In genomic region chr5:76075401-76075800, GRCm38 (mm10) we compare ENCODE assay signal across 8 mouse cellular contexts.
DNase-seq lines count a peak whose midpoint lies in the region; ATAC-seq and TF ChIP-seq lines count a peak whose summit lies in the region.

No protein-coding gene starts in this region.

- H3K36me3 ChIP-seq in lung, embryonic 16.5 days (ENCODE audit: control insufficient read depth, insufficient read depth, low read length), result no peaks in the 10 kb centered on the region
- H3K36me3 ChIP-seq in hindbrain, embryonic 13.5 days, result no peaks in the 10 kb centered on the region
- no peaks in the 10 kb centered on the region for H3K36me3 ChIP-seq in liver, embryonic 15.5 days (replicated peaks)
- no peaks in the 10 kb centered on the region for H3K36me3 ChIP-seq in stomach, postnatal 0 days (ENCODE audit: control insufficient read depth, insufficient read depth, low read length)

- H3K27ac ChIP-seq in lung, embryonic 16.5 days (ENCODE audit: low read length), result no peak overlapping the region
- H3K27ac ChIP-seq in hindbrain, embryonic 13.5 days, result peak overlapping the region; percentile 1; the same call in 1 of the 2 replicates
- no peak overlapping the region for H3K27ac ChIP-seq in liver, embryonic 15.5 days (replicated peaks)
- no peak overlapping the region for H3K27ac ChIP-seq in stomach, postnatal 0 days (replicated peaks)

- no peaks in the 10 kb centered on the region for H3K9me3 ChIP-seq in lung, embryonic 16.5 days (ENCODE audit: control insufficient read depth, low read length)
- H3K9me3 ChIP-seq in hindbrain, embryonic 13.5 days, result no peaks in the 10 kb centered on the region
- H3K9me3 ChIP-seq in liver, embryonic 15.5 days (replicated peaks), result no peaks in the 10 kb centered on the region
- no peaks in the 10 kb centered on the region for H3K9me3 ChIP-seq in stomach, postnatal 0 days (ENCODE audit: control insufficient read depth, low read length)

- H3K4me1 ChIP-seq in lung, embryonic 16.5 days (replicated peaks; ENCODE audit: control insufficient read depth, insufficient read depth, low read length), result no peaks in the 10 kb centered on the region
- H3K4me1 ChIP-seq in hindbrain, embryonic 13.5 days (replicated peaks), result peaks cover 12% of the 10 kb centered on the region; the same call in 1 of the 2 replicates
- H3K4me1 ChIP-seq in liver, embryonic 15.5 days (replicated peaks), result no peaks in the 10 kb centered on the region
- no peaks in the 10 kb centered on the region for H3K4me1 ChIP-seq in stomach, postnatal 0 days (replicated peaks; ENCODE audit: control insufficient read depth, insufficient read depth)

- H3K4me2 ChIP-seq in lung, embryonic 16.5 days (ENCODE audit: low read depth, low read length), result 0 out of 2 replicates have a peak overlapping the region, but pooled peaks have one; percentile 0
- peak overlapping the region; percentile 37 for H3K4me2 ChIP-seq in hindbrain, embryonic 13.5 days
- 0 out of 2 replicates have a peak overlapping the region, but pooled peaks have one; percentile 4 for H3K4me2 ChIP-seq in liver, embryonic 15.5 days
- H3K4me2 ChIP-seq in stomach, postnatal 0 days (replicated peaks; ENCODE audit: low read depth), result peak overlapping the region; percentile 36

- no peak overlapping the region for H3K4me3 ChIP-seq in lung, embryonic 16.5 days (ENCODE audit: low read length)
- no peak overlapping the region for H3K4me3 ChIP-seq in hindbrain, embryonic 13.5 days
- H3K4me3 ChIP-seq in liver, embryonic 15.5 days (replicated peaks), result no peak overlapping the region
- no peak overlapping the region for H3K4me3 ChIP-seq in stomach, postnatal 0 days (ENCODE audit: low read depth, low read length)

- TF ChIP-seq EP300 in stomach, postnatal 0 days (optimal IDR thresholded peaks at IDR 0.05), result no peak

- H3K27me3 ChIP-seq in lung, embryonic 16.5 days (ENCODE audit: control insufficient read depth, insufficient read depth, low read depth, low read length), result no peaks in the 10 kb centered on the region
- peaks cover 14% of the 10 kb centered on the region; the same call in 1 of the 2 replicates for H3K27me3 ChIP-seq in hindbrain, embryonic 13.5 days
- H3K27me3 ChIP-seq in liver, embryonic 15.5 days, result 0 out of 2 replicates have a peak, but pooled peaks cover 4% of the 10 kb centered on the region
- H3K27me3 ChIP-seq in stomach, postnatal 0 days (ENCODE audit: control insufficient read depth, insufficient read depth, low read length), result no peaks in the 10 kb centered on the region

- no peak for DNase-seq in lung, postnatal 14 days
- DNase-seq in stomach, postnatal 0 days (ENCODE audit: low spot score), result no peak
- DNase-seq in frontal cortex, postnatal 10 days (ENCODE audit: low spot score in 2 of 2), result no peak
- DNase-seq in cerebellum, adult 18-20 months, result no peak
- no peak for DNase-seq in frontal cortex, postnatal 25 days (ENCODE audit: low spot score in 2 of 2)

- 49% methylated on average over 8 of the region's 8 CpGs for WGBS in lung, embryonic 16.5 days
- WGBS in hindbrain, embryonic 13.5 days, result 11% methylated on average over 8 of the region's 8 CpGs
- 28% methylated on average over 8 of the region's 8 CpGs for whole genome bisulfite sequencing in liver, embryonic 15.5 days (ENCODE audit: insufficient replicate concordance)
- 53% methylated on average over 8 of the region's 8 CpGs for WGBS in stomach, postnatal 0 days

- ATAC-seq in lung, embryonic 16.5 days (ENCODE audit: low read depth), result no peak; the same call in 1 of the 2 replicates
- no peak for ATAC-seq in hindbrain, embryonic 13.5 days (ENCODE audit: low FRiP score)
- ATAC-seq in liver, embryonic 15.5 days (ENCODE audit: insufficient read depth), result no peak
- no peak for ATAC-seq in stomach, postnatal 0 days (ENCODE audit: low FRiP score, low TSS enrichment)

- H3K9ac ChIP-seq in lung, embryonic 16.5 days (ENCODE audit: low read length), result no peak overlapping the region; the same call in 1 of the 2 replicates
- 0 out of 2 replicates have a peak overlapping the region, but pooled peaks have one; percentile 31 for H3K9ac ChIP-seq in hindbrain, embryonic 13.5 days
- H3K9ac ChIP-seq in liver, embryonic 15.5 days, result no peak overlapping the region
- no peak overlapping the region for H3K9ac ChIP-seq in stomach, postnatal 0 days (ENCODE audit: low read length)

- no peak for TF ChIP-seq CTCF in stomach, postnatal 0 days (IDR thresholded peaks at IDR 0.05; ENCODE audit: low read depth)
